Mouse (Mus musculus): ENCODE data around the gene Ogfod2.

GRCm38 (mm10) chr5:124149028-124149427 lies 36.9 kb downstream of the Ogfod2 start:
- TF ChIP-seq CTCF (IDR thresholded peaks at IDR 0.05; ENCODE audit: low read depth): no peak
- TF ChIP-seq EP300 (IDR thresholded peaks at IDR 0.05; ENCODE audit: low read depth): no peak
